Mouse (Mus musculus): ENCODE data around the gene Arpc1b.

- no peak for TF ChIP-seq CTCF (IDR thresholded peaks at IDR 0.05; ENCODE audit: low read depth)
- TF ChIP-seq EP300 (IDR thresholded peaks at IDR 0.05; ENCODE audit: low read depth): no peak
Observed at GRCm38 (mm10) chr5:145167306-145167661, 53.3 kb downstream of the Arpc1b start.

Data from liver, embryonic 14.5 days (tissue).